Mouse (Mus musculus) forelimb bud, embryonic 11.5 days (tissue): ENCODE measurements around the gene A430078G23Rik.
"Not testable (repeated sequence)": the region's sequence is repeated elsewhere in the genome, so short reads cannot be mapped to it uniquely, and the experiment has no call there.

Experiments used
- DNase-seq: peaks from one replicate; pipeline ENCODE4 v3.0.0-alpha.2; 2012; ENCODE audit warnings: low read depth, low spot score

The A430078G23Rik gene

GRCm38 (mm10) chr8:3353189-3353810, at the start of gene A430078G23Rik:
Gene A430078G23Rik, plus strand, starts transcription at chr8:3353415.
- no peak for DNase-seq

- DNase-seq, result not testable (repeated sequence)
These were observed 44.9 kb upstream of the A430078G23Rik start for GRCm38 (mm10) chr8:3308205-3308800.

- DNase-seq, result no peak
These were observed 43.6 kb upstream of the A430078G23Rik start for GRCm38 (mm10) chr8:3309636-3310035.

DNA sequence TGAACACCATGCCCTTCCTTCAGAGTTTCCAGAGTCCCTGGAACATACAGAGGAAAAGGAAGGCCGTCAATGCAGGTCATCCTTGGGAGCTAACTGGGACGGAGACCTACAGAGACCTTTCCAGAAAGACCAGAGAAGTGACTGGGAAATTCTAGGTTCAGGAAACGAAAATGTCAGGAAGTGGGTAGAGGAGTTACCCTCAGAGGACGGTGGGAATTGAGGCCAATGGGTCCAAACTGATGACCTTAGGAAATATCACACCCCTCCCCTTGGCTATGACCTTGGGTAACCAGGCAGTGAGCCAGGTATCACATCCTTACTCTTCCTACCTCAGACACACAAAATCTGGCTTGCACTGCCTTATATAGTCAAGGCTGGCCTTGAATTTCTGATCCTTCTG, 41.7 kb upstream of the A430078G23Rik start:
- DNase-seq, result no peak

DNA sequence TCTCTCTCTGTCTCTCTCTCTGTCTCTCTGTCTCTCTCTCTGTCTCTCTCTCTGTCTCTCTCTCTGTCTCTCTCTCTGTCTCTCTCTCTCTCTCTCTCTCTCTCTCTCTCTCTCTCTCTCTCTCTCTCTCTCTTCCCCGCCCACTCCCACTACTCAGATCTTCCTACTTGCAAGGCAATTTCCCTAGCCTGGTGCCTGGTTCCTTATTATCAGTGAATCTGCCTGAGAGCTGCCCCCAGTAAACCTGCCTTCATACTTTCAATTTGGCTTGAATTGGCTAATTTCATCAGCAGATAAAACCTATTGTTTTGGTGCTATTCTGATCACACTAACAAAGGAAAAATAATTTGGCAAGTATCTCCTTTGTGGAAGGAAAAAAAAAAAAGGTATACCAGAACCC, 39.8 kb upstream of the A430078G23Rik start:
- not testable (repeated sequence) for DNase-seq

GRCm38 (mm10) chr8:3313843-3314242, 39.4 kb upstream of the A430078G23Rik start:
- DNase-seq, result no peak

DNA sequence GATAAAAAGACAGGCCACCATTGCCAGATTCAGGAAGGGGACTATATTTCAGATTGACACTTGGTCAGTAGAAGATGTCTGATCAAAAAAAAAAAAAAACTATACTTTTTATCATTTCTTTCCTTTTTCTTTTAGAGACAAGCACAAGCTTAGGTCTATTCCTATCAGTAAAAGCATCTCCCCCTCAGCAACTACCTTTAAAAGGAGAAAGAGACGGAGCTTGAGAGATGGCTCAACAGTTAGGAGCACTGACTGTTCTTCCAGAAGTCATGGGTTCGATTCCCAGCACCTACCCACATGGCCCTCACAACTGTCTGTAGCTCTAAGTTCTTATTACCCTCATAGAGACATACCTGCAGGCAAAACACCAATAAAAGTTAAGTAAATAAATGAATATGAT, 38.9 kb upstream of the A430078G23Rik start:
- DNase-seq, result no peak

- DNase-seq, result no peak
These were observed 36.6 kb upstream of the A430078G23Rik start for GRCm38 (mm10) chr8:3316585-3316984.

DNA sequence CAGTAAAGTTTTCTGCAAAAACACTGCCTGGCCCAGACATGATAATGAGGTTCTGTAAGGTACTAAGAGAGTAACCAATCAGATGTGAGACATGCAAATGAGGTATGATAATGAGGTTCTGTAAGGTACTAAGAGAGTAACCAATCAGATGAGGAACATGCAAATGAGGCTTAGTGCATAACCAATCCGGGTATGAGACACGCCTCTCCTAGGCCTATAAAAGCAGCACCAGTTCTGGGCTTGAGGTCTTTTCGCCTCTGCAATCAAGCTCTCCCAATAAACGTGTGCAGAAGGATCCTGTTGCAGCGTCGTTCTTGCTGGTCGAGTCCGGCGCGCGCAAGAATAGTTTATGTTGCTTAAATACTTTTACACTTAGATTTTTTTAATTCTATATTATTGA, 33.9 kb upstream of the A430078G23Rik start:
- DNase-seq, result not testable (repeated sequence)

DNA sequence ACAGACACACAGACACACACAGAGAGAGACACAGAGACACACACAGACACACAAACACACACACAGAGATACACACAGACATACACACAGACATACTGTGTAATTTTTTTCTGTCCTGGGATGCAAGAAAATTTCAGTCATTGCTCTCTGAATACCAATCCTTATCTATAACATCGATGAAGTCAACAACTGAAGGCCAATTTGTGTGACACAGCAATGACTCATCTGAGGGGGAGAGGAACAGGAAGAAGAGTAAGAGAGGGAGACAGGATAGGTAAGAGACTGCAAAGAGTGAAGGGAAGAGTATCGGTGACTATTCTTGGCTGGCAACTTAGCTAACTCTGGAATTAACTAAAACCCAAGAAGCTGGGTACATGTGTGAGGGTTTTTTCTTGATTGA, 29.0 kb upstream of the A430078G23Rik start:
- DNase-seq, result no peak

DNA sequence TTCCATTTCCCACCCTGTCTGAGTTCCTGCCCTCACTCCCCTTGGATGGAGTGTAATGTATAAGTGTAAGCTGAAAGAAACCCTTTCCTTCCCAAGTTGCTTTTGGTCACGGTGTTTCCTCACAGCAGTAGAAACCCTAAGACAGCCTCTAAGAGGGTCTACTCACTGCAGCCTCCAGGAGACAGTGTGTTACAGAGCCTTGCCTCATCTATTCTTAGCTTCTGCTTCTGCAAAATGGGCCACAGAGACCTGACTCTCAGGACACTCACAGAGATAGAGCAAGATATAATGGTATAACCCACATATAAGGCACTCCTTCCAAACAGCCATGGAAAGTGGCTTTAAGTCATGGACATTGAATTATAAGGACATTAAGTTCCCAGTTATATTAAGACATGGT, 26.2 kb upstream of the A430078G23Rik start:
- no peak for DNase-seq

- DNase-seq, result no peak
These were observed 25.5 kb upstream of the A430078G23Rik start for GRCm38 (mm10) chr8:3327538-3328245.

DNA sequence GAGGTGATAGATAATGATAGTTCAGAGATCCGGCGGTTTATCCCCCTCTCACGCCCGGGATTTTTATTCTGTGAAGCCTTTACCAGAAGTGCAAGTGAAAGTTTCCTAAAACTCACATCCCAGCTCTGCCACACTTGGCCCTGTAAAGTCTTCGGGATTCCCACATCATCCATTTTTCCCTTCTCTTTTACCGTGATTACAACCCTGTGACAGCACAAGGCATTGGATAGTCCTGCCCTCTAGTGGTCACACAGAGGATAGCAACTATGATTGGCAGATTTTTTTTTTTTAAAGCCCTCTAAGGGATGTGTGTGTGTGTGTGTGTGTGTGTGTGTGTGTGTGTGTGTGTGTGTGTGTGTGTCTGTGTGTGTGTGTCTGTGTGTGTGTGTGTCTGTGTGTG, 22.6 kb upstream of the A430078G23Rik start:
- peak; percentile 65 for DNase-seq

DNA sequence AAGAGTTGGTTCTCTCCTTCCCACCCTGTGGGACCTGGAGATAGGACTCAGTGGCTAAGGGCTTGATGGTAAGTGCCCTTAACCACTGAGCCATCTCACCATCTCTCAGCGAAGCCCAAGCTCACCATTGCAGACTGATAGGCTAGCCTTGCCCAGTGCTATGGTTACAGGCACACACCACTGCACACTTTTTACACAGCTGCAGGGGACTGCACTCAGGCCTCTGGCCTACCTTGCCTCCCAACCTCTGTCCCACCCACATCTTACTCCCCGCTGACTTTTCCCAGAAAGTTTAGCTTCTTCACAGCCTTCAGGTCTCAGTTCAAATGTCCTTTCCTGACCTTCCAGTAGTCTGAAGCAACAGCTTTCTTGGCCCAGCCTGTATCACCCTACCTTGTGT, 21.5 kb upstream of the A430078G23Rik start:
- no peak for DNase-seq

- no peak for DNase-seq
These were observed 17.3 kb upstream of the A430078G23Rik start for GRCm38 (mm10) chr8:3335881-3336280.

- DNase-seq, result peak; percentile 62
These were observed 16.3 kb upstream of the A430078G23Rik start for GRCm38 (mm10) chr8:3336658-3337524.

- not testable (repeated sequence) for DNase-seq
These were observed 15.7 kb upstream of the A430078G23Rik start for GRCm38 (mm10) chr8:3337525-3337824.

GRCm38 (mm10) chr8:3337971-3338370, 15.2 kb upstream of the A430078G23Rik start:
- DNase-seq, result no peak

- DNase-seq, result not testable (repeated sequence)
These were observed 12.5 kb upstream of the A430078G23Rik start for GRCm38 (mm10) chr8:3340711-3341110.

DNA sequence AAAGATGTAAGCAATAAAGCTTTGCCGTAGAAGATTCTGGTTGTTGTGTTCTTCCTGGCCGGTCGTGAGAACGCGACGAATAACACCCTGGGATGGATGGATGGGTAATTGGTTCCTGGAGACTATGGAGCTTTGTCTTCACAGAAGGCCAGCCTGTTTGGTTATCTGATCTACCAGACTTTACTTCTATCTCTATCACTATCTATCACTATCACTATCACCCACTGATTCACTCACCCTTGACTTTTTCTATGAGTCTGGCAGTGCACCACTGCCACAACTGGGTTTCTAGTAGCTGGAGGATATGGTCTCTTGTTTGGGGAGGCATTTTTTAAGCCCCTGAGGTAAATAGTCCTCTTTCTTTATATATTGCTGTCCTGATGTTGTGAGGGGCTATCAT, 7.9 kb upstream of the A430078G23Rik start:
- no peak for DNase-seq

DNA sequence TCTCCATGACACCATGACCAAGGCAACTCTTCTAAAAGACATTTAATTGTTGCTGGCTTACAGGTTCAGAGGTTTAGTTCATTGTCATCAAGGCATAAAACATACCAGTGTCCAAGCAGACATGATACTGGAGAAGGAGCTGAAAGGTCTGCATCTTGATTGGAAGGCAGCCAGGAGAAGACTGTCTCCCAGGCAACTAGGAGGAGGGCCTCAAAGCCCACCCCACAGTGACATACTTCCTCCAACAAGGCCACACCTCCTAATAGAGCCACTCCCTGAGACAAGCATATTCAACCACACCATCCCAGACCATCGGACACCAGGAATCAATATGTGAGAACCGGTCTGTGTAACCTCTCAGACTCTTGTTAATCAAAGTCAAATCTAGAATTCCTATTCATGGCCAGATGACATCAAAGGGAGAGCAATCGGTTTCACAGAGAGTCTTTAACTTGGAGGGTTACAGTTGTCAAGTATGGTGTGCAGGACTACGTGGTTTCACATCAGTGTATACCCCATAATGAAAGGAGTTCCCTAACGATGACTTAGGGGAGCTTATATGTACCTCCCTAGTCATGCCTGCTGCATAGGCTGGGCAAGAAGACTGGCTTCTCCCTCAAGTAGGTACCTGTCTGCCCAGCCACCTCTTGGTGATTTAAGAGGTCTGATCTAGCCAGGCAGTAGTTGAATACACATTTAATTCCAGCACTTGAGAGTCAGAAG, 6.4 kb upstream of the A430078G23Rik start:
- no peak for DNase-seq
